Mouse (Mus musculus) gonadal fat pad, adult 2 months (tissue): ENCODE results near the gene Dmc1. TPM values are rescaled to one million over a fixed set of nuclear protein-coding genes. Genes with fewer than 3 reads are reported as not detected.

Experiments used
- DNase-seq: peaks from one replicate; pipeline ENCODE4 v3.0.0-alpha.2; 2012; ENCODE audit warnings: low read depth
- polyA plus RNA-seq: library from polyadenylated mRNA; depleted of rRNA; stranded (reverse); fragments of >200 nt; gene quantifications from 2 replicates; pipeline ENCODE4 v1.2.3, GENCODE M21; 2012; rRNA removed

Dmc1 gene
- polyA plus RNA-seq, result 0.41 and 0.50 TPM in 2 replicates

- no peak for DNase-seq
These were observed at the start of gene Dmc1 for GRCm38 (mm10) chr15:79604990-79605665. Gene Dmc1, minus strand, starts transcription at chr15:79605109.

DNA sequence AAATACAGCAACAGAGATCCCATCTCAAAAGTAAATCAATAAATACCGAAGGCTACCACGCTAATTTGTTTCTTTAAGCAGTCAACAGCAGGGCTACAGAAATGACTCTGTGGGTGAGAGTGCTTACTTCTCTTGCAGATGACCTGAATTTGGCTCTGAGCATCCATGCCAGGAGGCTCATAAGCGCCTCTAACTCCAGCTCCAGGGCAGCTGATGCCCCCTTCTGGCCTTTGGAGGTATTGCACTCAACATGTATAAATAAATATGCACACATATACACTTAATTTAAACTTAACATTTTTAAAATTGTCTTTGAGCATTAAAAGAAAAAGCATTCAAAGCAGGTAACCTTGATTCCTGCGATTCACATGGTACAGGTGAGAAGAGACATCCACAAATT lies 46.6 kb upstream of the Dmc1 start:
- DNase-seq, result no peak

GRCm38 (mm10) chr15:79650569-79650968 lies 45.7 kb upstream of the Dmc1 start:
- DNase-seq, result no peak

GRCm38 (mm10) chr15:79648130-79648529 lies 43.2 kb upstream of the Dmc1 start:
- no peak for DNase-seq

GRCm38 (mm10) chr15:79645483-79645882 lies 40.6 kb upstream of the Dmc1 start:
- DNase-seq, result no peak

GRCm38 (mm10) chr15:79641135-79641817 lies 36.4 kb upstream of the Dmc1 start:
- no peak for DNase-seq

- DNase-seq, result no peak
These were observed 25.6 kb upstream of the Dmc1 start for GRCm38 (mm10) chr15:79630471-79630870.

GRCm38 (mm10) chr15:79619770-79620414 lies 15.0 kb upstream of the Dmc1 start:
- DNase-seq, result no peak

DNA sequence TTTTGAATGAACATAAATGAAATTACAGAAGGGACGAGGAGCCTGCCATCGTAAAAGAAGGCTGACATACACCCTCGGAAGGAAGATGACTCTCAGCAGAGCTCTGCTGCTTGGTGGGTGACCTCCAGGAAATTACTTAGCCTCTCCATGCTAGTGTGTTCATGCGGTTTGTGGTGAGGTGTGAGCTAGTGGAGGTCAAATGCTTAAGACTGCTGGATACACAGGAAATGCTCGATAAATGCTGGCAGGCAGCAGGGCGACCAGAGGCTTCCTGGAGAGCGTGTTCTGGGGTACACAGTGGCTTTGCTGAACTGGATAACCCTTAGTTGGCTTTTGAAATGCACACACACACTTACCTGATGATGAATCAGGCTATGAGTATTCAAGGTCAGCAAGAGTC lies 13.5 kb upstream of the Dmc1 start:
- DNase-seq, result no peak

DNA sequence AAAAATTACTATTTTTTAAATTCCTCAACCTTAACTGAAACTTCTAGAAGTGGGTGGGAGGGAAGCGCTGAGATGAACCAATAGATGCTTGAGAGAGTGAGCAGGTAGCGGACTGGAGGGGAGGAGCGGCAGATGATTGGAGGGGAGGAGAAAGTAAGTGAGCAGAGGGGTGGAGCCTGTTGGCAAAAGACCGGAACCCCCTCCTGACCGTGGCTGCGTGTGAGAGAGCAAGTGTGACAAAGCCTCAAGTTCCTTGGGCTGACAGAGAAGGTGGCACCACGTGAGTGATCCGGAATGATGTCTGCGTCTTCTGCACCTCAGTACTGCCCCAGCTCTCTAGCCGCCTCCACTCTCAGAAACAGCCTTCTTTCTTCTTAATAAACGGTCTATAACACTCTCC lies 12.2 kb upstream of the Dmc1 start:
- DNase-seq, result no peak

DNA sequence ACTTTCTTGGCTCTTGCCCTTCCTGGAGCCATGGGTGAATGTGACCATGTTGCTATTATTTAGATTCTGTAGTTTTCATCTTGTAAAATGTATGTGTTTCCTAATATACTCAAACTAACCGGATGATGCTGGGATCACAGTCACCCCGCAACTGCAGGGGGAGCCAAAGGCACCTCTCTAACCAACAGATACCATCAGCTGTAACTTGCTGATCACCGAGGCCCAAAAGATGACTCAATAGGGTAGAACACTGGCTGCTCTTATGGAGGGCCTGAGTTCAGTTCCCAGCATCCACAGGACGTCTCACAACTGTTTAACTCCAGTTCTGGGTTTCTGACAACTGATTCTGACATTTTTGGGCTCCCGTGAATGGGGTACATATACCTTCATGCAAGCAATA lies 11.8 kb upstream of the Dmc1 start:
- no peak for DNase-seq

DNA sequence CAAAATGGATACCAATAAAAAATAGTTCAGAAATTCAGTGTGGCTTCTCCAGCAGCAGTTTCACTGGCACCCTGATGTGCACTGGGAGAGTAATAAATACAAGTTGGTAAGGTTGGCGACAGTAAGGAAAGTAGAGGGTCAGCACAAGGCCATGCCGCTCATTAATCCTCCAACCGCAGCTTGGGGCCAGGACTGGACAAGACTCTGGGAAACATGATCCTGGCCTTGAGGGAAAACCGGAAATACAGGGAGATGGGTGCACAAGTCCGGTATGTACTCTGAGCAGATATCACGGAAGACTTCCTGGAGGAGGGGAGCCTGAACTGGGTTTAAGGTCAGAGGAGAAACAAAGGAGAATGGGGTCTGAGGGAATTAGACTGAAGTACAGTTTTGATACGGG lies 10.6 kb upstream of the Dmc1 start:
- no peak for DNase-seq

DNA sequence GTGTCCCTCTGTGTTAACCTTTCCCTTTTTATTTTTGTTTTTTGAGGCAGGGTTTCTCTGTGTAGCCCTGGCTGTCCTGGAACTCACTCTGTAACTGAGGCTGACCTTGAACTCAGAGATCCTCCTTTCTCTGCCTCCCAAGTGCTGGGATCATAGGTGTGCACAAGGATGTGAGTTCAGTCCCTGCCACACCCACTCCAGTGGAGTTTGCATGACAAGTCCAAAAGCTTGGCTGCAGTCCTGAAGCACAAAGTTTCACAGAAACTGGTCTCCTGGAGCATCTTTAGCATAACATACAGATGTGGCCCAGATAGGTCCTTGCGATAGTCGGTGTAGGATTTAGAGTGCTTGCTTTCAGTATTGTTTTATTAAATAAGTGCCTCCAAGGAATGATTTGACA lies 4.3 kb upstream of the Dmc1 start:
- no peak for DNase-seq

DNA sequence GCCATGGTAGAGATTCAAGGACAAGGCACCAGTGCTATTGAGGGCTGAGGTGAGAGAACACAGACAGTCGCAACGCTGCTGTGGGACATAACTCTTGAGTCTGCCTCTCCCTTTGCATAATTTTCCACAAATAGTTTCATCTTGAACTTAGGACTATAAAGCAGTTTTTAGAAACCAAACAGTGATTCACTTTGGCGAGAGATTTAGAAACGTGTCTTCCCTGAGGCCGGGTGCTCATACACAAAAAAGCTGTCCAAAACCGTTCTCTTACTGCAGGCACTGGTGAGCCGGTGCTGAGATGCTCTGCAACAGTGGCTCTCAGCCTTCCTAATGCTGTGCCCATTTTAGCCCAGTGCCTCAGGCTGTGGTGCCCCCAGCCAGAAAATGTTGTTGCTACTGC lies 3.3 kb upstream of the Dmc1 start:
- DNase-seq, result no peak

GRCm38 (mm10) chr15:79607757-79608156 lies 2.8 kb upstream of the Dmc1 start:
- no peak for DNase-seq

DNA sequence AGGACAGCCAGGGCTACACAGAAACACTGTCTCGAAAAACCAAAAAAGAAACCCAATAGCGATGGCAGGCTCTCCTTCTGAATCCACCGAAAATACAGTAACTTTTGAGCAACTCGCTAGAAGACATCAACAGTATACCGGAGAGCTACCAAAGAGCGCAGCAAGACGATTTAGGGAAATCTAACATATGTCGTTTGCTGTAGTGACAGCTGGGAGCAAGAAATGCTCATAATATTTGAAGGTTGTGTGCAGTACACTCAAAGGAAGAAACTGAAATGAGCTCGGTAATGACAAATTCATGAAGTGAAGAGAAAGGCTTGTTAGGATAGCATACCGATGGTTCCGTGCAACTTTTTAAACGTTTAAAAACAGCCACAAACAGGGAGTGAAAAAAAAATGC lies 1.3 kb upstream of the Dmc1 start:
- no peak for DNase-seq

DNA sequence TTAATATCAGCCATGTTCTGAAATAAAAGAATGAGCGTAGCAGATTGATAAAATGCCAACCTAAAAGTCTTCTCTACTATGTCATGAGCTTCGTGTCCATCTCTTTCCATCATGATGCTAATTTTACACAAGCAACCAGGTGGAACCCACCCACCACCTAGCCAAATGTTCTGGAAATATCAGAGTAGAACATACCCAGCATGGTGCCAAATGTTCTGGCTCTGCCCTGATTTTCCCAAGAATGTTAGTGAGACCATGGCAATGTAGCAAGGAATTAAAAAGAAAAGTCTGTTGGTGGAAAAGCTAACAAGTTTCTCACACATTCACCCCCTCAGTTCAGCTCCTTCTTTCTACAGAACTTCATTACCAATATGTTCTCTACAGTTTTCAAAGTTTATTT lies 4.7 kb downstream of the Dmc1 start:
- no peak for DNase-seq

DNA sequence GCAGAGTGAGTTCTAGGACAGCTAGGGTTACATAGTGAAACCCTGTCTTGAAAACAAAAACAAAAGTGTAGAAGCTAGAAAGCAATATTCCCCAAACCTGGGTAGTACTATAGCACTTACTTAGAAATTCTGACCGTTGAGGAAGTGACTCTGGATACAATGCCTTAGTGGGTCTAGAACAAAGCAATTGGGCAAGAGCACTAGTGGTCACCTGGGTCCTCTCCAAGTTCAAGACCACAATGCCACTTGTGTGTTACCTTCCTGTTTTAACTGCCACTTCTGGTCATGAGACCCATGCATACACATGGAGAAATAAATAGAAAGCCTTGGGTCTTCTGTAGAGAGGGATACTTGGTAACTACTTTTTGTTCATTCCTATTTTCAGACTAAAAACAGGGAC lies 6.2 kb downstream of the Dmc1 start:
- DNase-seq, result no peak

DNA sequence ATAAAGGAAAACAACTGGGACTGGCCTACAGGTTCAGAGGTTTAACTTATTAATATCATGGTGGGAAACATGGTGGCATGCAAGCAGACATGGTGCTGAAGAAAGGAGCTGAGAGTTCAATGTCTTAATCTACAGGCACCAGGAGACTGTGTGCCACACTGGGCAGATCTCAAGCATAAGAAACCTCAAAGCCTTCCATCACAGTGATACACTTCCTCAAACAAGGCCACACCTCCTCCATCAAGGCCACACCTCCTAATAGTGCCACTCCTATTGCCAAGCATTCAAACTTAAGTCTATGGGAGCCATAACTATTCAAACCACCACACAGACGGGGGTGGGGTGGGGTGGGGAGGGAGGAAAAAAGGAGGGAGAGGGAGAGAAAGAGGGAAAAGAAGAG lies 23.3 kb downstream of the Dmc1 start:
- no peak for DNase-seq

GRCm38 (mm10) chr15:79577671-79578426 lies 27.1 kb downstream of the Dmc1 start:
- no peak for DNase-seq

- DNase-seq, result no peak
These were observed 28.0 kb downstream of the Dmc1 start for GRCm38 (mm10) chr15:79576947-79577346.

DNA sequence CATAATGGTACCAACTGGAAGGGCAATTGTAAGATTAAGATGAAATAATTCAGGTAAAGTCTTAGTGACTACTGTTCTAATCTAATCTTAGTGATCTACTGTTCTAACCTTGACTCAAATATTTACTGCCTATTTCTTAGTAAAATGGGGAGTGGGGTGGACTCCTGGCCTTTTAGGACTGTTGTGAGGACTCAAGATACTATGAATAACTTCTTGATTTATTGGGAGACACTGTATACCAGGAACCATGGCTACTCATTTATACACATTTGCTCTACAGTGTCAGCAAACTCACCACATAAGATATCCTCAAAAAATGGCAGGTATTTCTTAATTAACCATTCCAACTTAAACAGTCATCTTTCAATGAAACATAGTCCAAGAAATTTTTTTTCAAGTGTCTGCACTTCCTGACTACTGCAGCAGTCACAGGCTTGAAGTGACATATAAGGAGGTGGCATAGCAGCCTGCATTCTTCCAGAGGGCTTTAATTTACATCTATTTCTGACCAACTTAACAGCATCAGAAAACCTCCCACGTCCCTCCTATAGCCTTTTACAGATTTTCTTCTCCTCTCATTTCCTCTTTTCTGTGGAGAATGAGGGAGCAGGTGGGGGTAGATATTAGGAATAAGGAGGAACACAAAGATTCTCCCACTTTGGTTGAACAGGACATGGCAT lies 29.2 kb downstream of the Dmc1 start:
- DNase-seq, result no peak
